Mouse (Mus musculus) bone marrow macrophage, adult 2 months (primary cell): Measurements from ENCODE around the gene Igsf3.

Source experiments
- CTCF ChIP-seq: IDR thresholded peaks from 2 replicates; pipeline ENCODE4 v1.5.1; 2012; ENCODE audit warnings: low read depth, mild to moderate bottlenecking, low read length, moderate library complexity
- POLR2A ChIP-seq: IDR thresholded peaks from 2 replicates; pipeline ENCODE4 v1.6.1; 2012; ENCODE audit warnings: mild to moderate bottlenecking, low read depth, low read length, borderline replicate concordance

- TF ChIP-seq CTCF (no peak), POLR2A (no peak)
These were observed 86.6 kb downstream of the Igsf3 start for GRCm38 (mm10) chr3:101463491-101463890.
